ENCODE assay signal across 8 mouse cellular contexts in the genomic region with DNA sequence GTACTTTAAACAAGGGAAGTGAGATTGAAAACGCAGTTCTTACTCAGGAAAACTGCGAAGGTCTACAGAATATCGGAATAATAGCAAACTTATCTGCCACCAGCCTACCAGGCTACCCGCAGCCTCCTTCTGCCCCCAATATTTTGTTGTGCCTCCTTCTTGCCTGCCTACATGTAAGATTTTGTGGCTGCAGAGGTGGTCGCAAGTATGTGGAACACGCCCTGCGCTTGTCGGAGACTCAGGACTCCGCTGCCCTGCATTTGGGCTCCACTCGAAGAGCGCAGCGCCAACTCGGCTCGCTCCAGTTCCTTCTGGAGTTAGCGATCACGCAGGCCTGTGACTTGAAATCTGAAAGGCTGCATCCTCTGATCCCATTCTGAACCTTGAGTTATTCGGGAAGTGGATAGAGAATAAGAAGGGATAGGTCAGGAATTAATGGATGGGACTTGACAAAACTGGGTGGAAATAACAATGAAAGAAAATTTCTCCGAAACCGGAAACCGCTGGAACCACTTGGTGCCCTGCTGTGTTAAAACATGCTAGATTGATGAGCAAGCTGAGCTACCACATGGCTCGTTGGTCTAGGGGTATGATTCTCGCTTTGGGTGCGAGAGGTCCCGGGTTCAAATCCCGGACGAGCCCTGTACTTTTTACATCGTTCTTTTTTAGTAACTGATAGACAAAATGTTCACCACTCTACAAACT. TPM values are rescaled to one million over a fixed set of nuclear protein-coding genes. Genes with fewer than 3 reads are reported as not detected.
DNase-seq lines count a peak whose midpoint lies in the region; ATAC-seq and TF ChIP-seq lines count a peak whose summit lies in the region.

No protein-coding gene starts in this region.

- DNase-seq in MEL-GATA-1-ER (ENCODE audit: extremely low read depth, low read depth): peak; percentile 69
- DNase-seq in cerebellum, adult 2 months: peak; percentile 78 to 85
- DNase-seq in forebrain, postnatal 0 days: peak; percentile 93
- peak; percentile 87 for DNase-seq in hindbrain, embryonic 10.5 days (ENCODE audit: low spot score)
- DNase-seq in layer of hippocampus, postnatal 10 days (ENCODE audit: low spot score in 2 of 2): peak; percentile 87 to 88
- peak; percentile 87 for DNase-seq in lung, postnatal 0 days (ENCODE audit: low spot score)
- DNase-seq in ovary, postnatal 10 days (ENCODE audit: low spot score): peak; percentile 84
- DNase-seq in thymus, postnatal 25 days: peak; percentile 88

- H3K36me3 ChIP-seq in forebrain, postnatal 0 days (ENCODE audit: insufficient read depth): no peaks in the 10 kb centered on the region
- no peaks in the 10 kb centered on the region for H3K36me3 ChIP-seq in hindbrain, embryonic 10.5 days
- H3K36me3 ChIP-seq in lung, postnatal 0 days (ENCODE audit: insufficient read depth, low read length): no peaks in the 10 kb centered on the region

- peak; percentile 57 for ATAC-seq in forebrain, postnatal 0 days
- peak; percentile 57 for ATAC-seq in lung, postnatal 0 days

- no peaks in the 10 kb centered on the region for H3K9me3 ChIP-seq in forebrain, postnatal 0 days (ENCODE audit: low read length)
- H3K9me3 ChIP-seq in hindbrain, embryonic 10.5 days: no peaks in the 10 kb centered on the region
- no peaks in the 10 kb centered on the region for H3K9me3 ChIP-seq in lung, postnatal 0 days (ENCODE audit: low read length)

- peak overlapping the region; percentile 81 for H3K4me3 ChIP-seq in cerebellum, adult 2 months (replicated peaks; ENCODE audit: insufficient read depth, low read depth, low read length)
- H3K4me3 ChIP-seq in forebrain, postnatal 0 days (ENCODE audit: low read depth, low read length): peak overlapping the region; percentile 63
- peak overlapping the region; percentile 69 for H3K4me3 ChIP-seq in hindbrain, embryonic 10.5 days
- H3K4me3 ChIP-seq in lung, postnatal 0 days (ENCODE audit: low read depth, low read length): peak overlapping the region; percentile 57

- peak overlapping the region; percentile 68 for H3K4me2 ChIP-seq in forebrain, postnatal 0 days (ENCODE audit: low read depth)
- peak overlapping the region; percentile 77 for H3K4me2 ChIP-seq in lung, postnatal 0 days (replicated peaks; ENCODE audit: low read depth, low read length)

- no peak for TF ChIP-seq CTCF in cerebellum, adult 2 months (IDR thresholded peaks at IDR 0.05; ENCODE audit: borderline replicate concordance, insufficient read depth, low read depth, low read length)
- no peak for TF ChIP-seq CTCF in forebrain, postnatal 0 days (IDR thresholded peaks at IDR 0.05; ENCODE audit: low read depth)
- no peak for TF ChIP-seq CTCF in lung, postnatal 0 days (IDR thresholded peaks at IDR 0.05)

- 0 out of 2 replicates have a peak, but pooled peaks have one; percentile 10 for TF ChIP-seq EP300 in lung, postnatal 0 days (IDR thresholded peaks at IDR 0.05)

- peak overlapping the region; percentile 65 for H3K9ac ChIP-seq in forebrain, postnatal 0 days
- H3K9ac ChIP-seq in lung, postnatal 0 days (replicated peaks; ENCODE audit: low read depth): peak overlapping the region; percentile 41

- WGBS in cerebellum, adult 2 months: under 1% methylated on average over 27 of the region's 27 CpGs
- WGBS in forebrain, postnatal 0 days: under 1% methylated on average over 27 of the region's 27 CpGs
- WGBS in hindbrain, embryonic 10.5 days: under 1% methylated on average over 27 of the region's 27 CpGs
- WGBS in lung, postnatal 0 days: under 1% methylated on average over 27 of the region's 27 CpGs

- no peaks in the 10 kb centered on the region for H3K27me3 ChIP-seq in cerebellum, adult 2 months (ENCODE audit: control insufficient read depth, insufficient read depth, low read length)
- H3K27me3 ChIP-seq in forebrain, postnatal 0 days (ENCODE audit: insufficient read depth, low read length): no peaks in the 10 kb centered on the region
- H3K27me3 ChIP-seq in hindbrain, embryonic 10.5 days (ENCODE audit: insufficient read depth, poor library complexity, severe bottlenecking): peaks cover 5% of the 10 kb centered on the region; the same call in 1 of the 2 replicates
- no peaks in the 10 kb centered on the region for H3K27me3 ChIP-seq in lung, postnatal 0 days (replicated peaks; ENCODE audit: insufficient read depth, low read length)

- no peak for TF ChIP-seq POLR2A in cerebellum, adult 2 months (IDR thresholded peaks at IDR 0.05; ENCODE audit: borderline replicate concordance, insufficient read depth, low read length)

- no peaks in the 10 kb centered on the region for H3K4me1 ChIP-seq in cerebellum, adult 2 months (ENCODE audit: control insufficient read depth, insufficient read depth, low read length)
- H3K4me1 ChIP-seq in forebrain, postnatal 0 days (ENCODE audit: insufficient read depth): no peaks in the 10 kb centered on the region
- peaks cover 4% of the 10 kb centered on the region; the same call in 1 of the 2 replicates for H3K4me1 ChIP-seq in hindbrain, embryonic 10.5 days (replicated peaks)
- no peaks in the 10 kb centered on the region for H3K4me1 ChIP-seq in lung, postnatal 0 days (ENCODE audit: insufficient read depth, low read depth, low read length)

- H3K27ac ChIP-seq in cerebellum, adult 2 months (ENCODE audit: insufficient read depth, low read length): peak overlapping the region; percentile 8; the same call in 1 of the 2 replicates
- H3K27ac ChIP-seq in forebrain, postnatal 0 days (ENCODE audit: low read depth, low read length): peak overlapping the region; percentile 82
- peak overlapping the region; percentile 89 for H3K27ac ChIP-seq in hindbrain, embryonic 10.5 days
- H3K27ac ChIP-seq in lung, postnatal 0 days (ENCODE audit: low read length): peak overlapping the region; percentile 81

RNA-seq across cellular contexts. Expression of a gene that starts 0.6 kb away (rescaled TPM):
- 11.5 and 12.4 TPM in 2 replicates for polyA plus RNA-seq in cerebellum, adult 2 months (2012; rRNA removed)
- total RNA-seq in forebrain, postnatal 0 days (2014; rRNA removed): 23.2 and 27.7 TPM in 2 replicates
- 15.8 and 16.3 TPM in 2 replicates for polyA plus RNA-seq in forebrain, postnatal 0 days (2015; fragmentation: Nextera tagmentation; extraction: Ambion mirVana)
- polyA plus RNA-seq in hindbrain, embryonic 10.5 days (2016; fragmentation: Nextera tagmentation; extraction: Ambion mirVana): 11.5 and 17.5 TPM in 2 replicates
- total RNA-seq in layer of hippocampus, postnatal 10 days (2021): 10 to 100 TPM; 16.2 to 17.8 TPM
- 423 and 443 TPM in 2 replicates for polyA plus RNA-seq in lung, postnatal 0 days (2015; fragmentation: Nextera tagmentation; extraction: Ambion mirVana)

RNA-seq across cellular contexts. Expression of a gene that starts 0.7 kb away (rescaled TPM):
- 2.9 TPM in 2 replicates for polyA plus RNA-seq in cerebellum, adult 2 months (2012; rRNA removed)
- 0.62 and 4.9 TPM in 2 replicates for total RNA-seq in forebrain, postnatal 0 days (2014; rRNA removed)
- polyA plus RNA-seq in forebrain, postnatal 0 days (2015; fragmentation: Nextera tagmentation; extraction: Ambion mirVana): 2.8 and 4.0 TPM in 2 replicates
- 3.3 and 4.5 TPM in 2 replicates for polyA plus RNA-seq in hindbrain, embryonic 10.5 days (2016; fragmentation: Nextera tagmentation; extraction: Ambion mirVana)
- total RNA-seq in layer of hippocampus, postnatal 10 days (2021): 1 to 10 TPM; 3.0 to 4.1 TPM
- polyA plus RNA-seq in lung, postnatal 0 days (2015; fragmentation: Nextera tagmentation; extraction: Ambion mirVana): 41.5 and 45.4 TPM in 2 replicates

RNA-seq across cellular contexts. Expression of a gene that starts 16.0 kb away (rescaled TPM):
- not detected in 2 replicates for polyA plus RNA-seq in cerebellum, adult 2 months (2012; rRNA removed)
- total RNA-seq in forebrain, postnatal 0 days (2014; rRNA removed): not detected in 2 replicates
- 0.08 TPM in 1 of 2 replicates, not detected in the other for polyA plus RNA-seq in forebrain, postnatal 0 days (2015; fragmentation: Nextera tagmentation; extraction: Ambion mirVana)
- 0.03 TPM in 1 of 2 replicates, not detected in the other for polyA plus RNA-seq in hindbrain, embryonic 10.5 days (2016; fragmentation: Nextera tagmentation; extraction: Ambion mirVana)
- total RNA-seq in layer of hippocampus, postnatal 10 days (2021): not detected
- 0.05 and 0.10 TPM in 2 replicates for polyA plus RNA-seq in lung, postnatal 0 days (2015; fragmentation: Nextera tagmentation; extraction: Ambion mirVana)

RNA-seq across cellular contexts. Expression of a gene that starts 24.0 kb away (rescaled TPM):
- polyA plus RNA-seq in cerebellum, adult 2 months (2012; rRNA removed): not detected in 2 replicates
- 0.15 TPM in 1 of 2 replicates, not detected in the other for total RNA-seq in forebrain, postnatal 0 days (2014; rRNA removed)
- 0.22 TPM in 1 of 2 replicates, not detected in the other for polyA plus RNA-seq in forebrain, postnatal 0 days (2015; fragmentation: Nextera tagmentation; extraction: Ambion mirVana)
- 0.37 TPM in 1 of 2 replicates, not detected in the other for polyA plus RNA-seq in hindbrain, embryonic 10.5 days (2016; fragmentation: Nextera tagmentation; extraction: Ambion mirVana)
- not detected for total RNA-seq in layer of hippocampus, postnatal 10 days (2021)
- 0.08 and 0.15 TPM in 2 replicates for polyA plus RNA-seq in lung, postnatal 0 days (2015; fragmentation: Nextera tagmentation; extraction: Ambion mirVana)

RNA-seq across cellular contexts. Expression of a gene that starts 32.8 kb away (rescaled TPM):
- polyA plus RNA-seq in cerebellum, adult 2 months (2012; rRNA removed): not detected in 2 replicates
- not detected in 2 replicates for total RNA-seq in forebrain, postnatal 0 days (2014; rRNA removed)
- 0.38 TPM in 1 of 2 replicates, not detected in the other for polyA plus RNA-seq in forebrain, postnatal 0 days (2015; fragmentation: Nextera tagmentation; extraction: Ambion mirVana)
- not detected in 2 replicates for polyA plus RNA-seq in hindbrain, embryonic 10.5 days (2016; fragmentation: Nextera tagmentation; extraction: Ambion mirVana)
- not detected for total RNA-seq in layer of hippocampus, postnatal 10 days (2021)
- 0.27 and 0.55 TPM in 2 replicates for polyA plus RNA-seq in lung, postnatal 0 days (2015; fragmentation: Nextera tagmentation; extraction: Ambion mirVana)

Comparison
In these comparisons a context has a peak if more than half of its experiments do, and no peak if none do; other contexts are left out.
1. Peak in every context shown above with its lines: DNase-seq, ATAC-seq, H3K4me3 ChIP-seq and H3K27ac ChIP-seq.
2. H3K27ac ChIP-seq: peak in every context shown above with its lines; median percentile 89 in hindbrain, embryonic 10.5 days; 82 in forebrain, postnatal 0 days; 81 in lung, postnatal 0 days; 8 in cerebellum, adult 2 months.
3. RNA of a gene that starts 0.6 kb away (polyA plus RNA-seq): 423 to 443 TPM in lung, postnatal 0 days; 11.5 to 17.5 TPM in hindbrain, embryonic 10.5 days, 15.8 to 16.3 TPM in forebrain, postnatal 0 days and 11.5 to 12.4 TPM in cerebellum, adult 2 months; every median in the first group is over 10 times any median in the second.